Mouse (Mus musculus) urinary bladder, postnatal 0 days (tissue): Measurements from ENCODE around the gene Sox4. TPM values are rescaled to one million over a fixed set of nuclear protein-coding genes. Genes with fewer than 3 reads are reported as not detected.

ENCODE experiments used
- polyA plus RNA-seq: library from polyadenylated mRNA; unstranded; fragments of >200 nt; fragmentation: Nextera tagmentation; extraction: Ambion mirVana; gene quantifications from 2 replicates; pipeline ENCODE4 v1.2.1, GENCODE M21; 2015

Sox4 gene
- polyA plus RNA-seq: 12.9 and 13.5 TPM in 2 replicates

GRCm38 (mm10) chr13:28953581-28953991 lies at the start of gene Sox4:
Gene Sox4 (minus strand): TSS chr13:28953713.

